Mouse (Mus musculus): ENCODE measurements around the gene Npas3. TPM values are rescaled to one million over a fixed set of nuclear protein-coding genes. Genes with fewer than 3 reads are reported as not detected.

Gene Npas3
- polyA plus RNA-seq, 1 experiment from 2014 or later: 7.8 TPM

DNA sequence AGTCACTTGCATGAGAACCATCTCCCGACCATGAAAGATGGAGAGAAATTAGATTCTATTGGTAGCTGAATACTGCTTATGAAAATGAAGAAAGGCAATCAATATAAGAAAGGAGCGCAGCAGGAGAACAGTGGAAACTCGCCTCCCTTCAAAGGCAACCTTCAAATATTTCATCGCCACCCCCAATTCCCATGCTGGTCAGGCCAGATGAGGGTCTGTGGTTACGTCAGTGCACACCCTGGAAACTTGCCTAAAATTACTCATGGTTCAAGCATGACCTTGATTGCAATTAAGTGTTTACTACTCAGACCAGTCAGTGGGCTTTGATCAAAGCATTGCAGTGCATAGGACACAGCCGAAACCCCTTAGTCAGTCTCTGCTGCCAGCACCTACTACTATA is 613.8 kb downstream of the Npas3 start:
- WGBS: 37% methylated on average over 6 of the region's 6 CpGs
- Histone ChIP-seq H3K27me3 (peaks cover 3% of the 10 kb centered on the region; the same call in 1 of the 2 replicates), H3K27ac (no peak overlapping the region), H3K4me2 (replicated peaks) (no peak overlapping the region), H3K9me3 (no peaks in the 10 kb centered on the region), H3K4me3 (no peak overlapping the region), H3K4me1 (peaks cover 19% of the 10 kb centered on the region), H3K36me3 (no peaks in the 10 kb centered on the region), H3K9ac (no peak overlapping the region)
- ATAC-seq (ENCODE audit: low FRiP score, low read depth): no peak

DNA sequence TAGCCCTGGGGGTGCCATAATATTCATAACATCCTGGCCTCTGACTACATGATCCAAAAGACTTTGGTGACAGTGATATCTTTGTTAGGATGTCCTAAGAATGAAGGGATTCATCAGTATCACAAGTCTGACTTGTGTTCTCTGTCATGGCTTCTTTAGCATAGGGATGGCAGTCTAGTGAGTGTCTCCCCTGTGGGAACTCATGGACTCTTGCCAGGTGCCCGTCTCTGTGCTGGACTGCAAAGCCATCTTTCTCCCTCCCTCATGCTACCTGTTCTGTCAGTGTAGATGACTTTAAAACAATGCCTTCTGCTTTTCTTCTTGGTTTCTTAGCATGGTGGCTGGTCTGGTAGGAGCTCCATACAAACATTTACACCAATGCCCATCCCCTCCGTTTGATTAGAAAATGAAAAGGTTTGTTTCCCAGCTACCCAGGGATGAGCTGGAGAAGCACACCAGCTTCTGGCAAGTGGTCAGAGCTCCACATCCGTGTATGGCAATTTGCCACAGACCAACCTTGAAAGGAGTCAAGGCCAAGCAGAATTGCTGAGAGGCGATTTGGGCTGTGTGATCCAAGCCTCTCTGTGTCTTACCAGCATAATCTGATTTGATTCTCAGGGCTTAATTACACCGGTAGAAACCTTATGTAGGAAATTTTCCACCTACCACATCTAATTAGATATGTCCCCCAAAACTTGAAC is 616.1 kb downstream of the Npas3 start:
- Histone ChIP-seq H3K4me2 (replicated peaks) (no peak overlapping the region), H3K36me3 (no peaks in the 10 kb centered on the region), H3K27ac (no peak overlapping the region), H3K4me3 (no peak overlapping the region), H3K9me3 (no peaks in the 10 kb centered on the region), H3K27me3 (peaks cover 3% of the 10 kb centered on the region; the same call in 1 of the 2 replicates), H3K9ac (no peak overlapping the region), H3K4me1 (peaks cover 19% of the 10 kb centered on the region)
- ATAC-seq (ENCODE audit: low FRiP score, low read depth): no peak
- WGBS: 77% methylated on average over 5 of the region's 5 CpGs

DNA sequence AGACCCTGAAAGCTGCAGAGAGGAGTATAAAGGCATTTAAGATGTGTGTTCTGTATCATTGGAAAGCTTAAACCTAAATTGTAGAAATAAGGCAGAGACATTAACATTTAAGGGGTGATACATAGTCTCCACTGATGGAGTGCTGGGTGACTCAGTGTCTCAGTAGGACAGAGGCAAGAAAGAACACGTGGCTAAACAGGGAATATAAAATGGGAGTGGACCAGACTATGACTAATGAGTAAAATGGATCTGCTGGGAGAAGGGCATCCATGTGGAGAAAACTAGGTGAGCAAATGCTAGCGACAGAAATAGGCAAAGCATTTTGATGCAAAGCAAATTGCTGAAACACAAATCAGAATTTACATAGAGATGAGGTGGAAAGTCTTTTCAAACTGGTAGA is 617.2 kb downstream of the Npas3 start:
- Histone ChIP-seq H3K9ac (no peak overlapping the region), H3K4me1 (peaks cover 19% of the 10 kb centered on the region)
- 63% methylated on average over 2 of the region's 2 CpGs for WGBS

DNA sequence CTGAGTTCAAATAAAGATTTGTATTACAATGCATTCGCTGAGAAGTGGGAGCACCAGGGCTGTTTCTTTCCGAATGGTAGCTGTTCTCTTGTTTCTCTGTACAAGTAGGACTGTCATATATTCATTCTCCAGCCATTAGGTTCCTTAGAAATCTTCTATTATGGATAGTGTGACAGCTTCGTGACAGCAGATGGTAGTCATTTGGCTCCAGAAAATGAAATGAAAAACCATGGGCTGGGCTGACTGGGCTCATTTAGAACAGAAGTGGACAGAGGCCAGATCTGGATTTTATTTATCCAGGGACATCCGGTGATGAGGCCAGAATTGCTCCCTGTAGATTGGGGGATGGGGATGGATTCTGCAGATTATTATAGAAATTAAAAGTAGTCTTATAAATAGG is 621.5 kb downstream of the Npas3 start:
- no peak overlapping the region for H3K4me3 ChIP-seq
- H3K27ac ChIP-seq: no peak overlapping the region
- no peaks in the 10 kb centered on the region; the same call in 1 of the 2 replicates for H3K27me3 ChIP-seq
- no peak overlapping the region for H3K4me2 ChIP-seq (replicated peaks)
- no peak overlapping the region for H3K9ac ChIP-seq
- no peaks in the 10 kb centered on the region for H3K36me3 ChIP-seq
- no peak for ATAC-seq (ENCODE audit: low FRiP score, low read depth)
- no peaks in the 10 kb centered on the region for H3K9me3 ChIP-seq
- WGBS: 46% methylated on average over 4 of the region's 4 CpGs
- no peaks in the 10 kb centered on the region; the same call in 1 of the 2 replicates for H3K4me1 ChIP-seq

More for the DNA sequence above, 617.2 kb downstream of the Npas3 start:
- no peak overlapping the region for H3K4me3 ChIP-seq
- H3K36me3 ChIP-seq: no peaks in the 10 kb centered on the region
- no peaks in the 10 kb centered on the region for H3K9me3 ChIP-seq
- no peak overlapping the region for H3K27ac ChIP-seq
- no peak for ATAC-seq (ENCODE audit: low FRiP score, low read depth)
- no peak overlapping the region for H3K4me2 ChIP-seq (replicated peaks)
- H3K27me3 ChIP-seq: peaks cover 3% of the 10 kb centered on the region; the same call in 1 of the 2 replicates

DNA sequence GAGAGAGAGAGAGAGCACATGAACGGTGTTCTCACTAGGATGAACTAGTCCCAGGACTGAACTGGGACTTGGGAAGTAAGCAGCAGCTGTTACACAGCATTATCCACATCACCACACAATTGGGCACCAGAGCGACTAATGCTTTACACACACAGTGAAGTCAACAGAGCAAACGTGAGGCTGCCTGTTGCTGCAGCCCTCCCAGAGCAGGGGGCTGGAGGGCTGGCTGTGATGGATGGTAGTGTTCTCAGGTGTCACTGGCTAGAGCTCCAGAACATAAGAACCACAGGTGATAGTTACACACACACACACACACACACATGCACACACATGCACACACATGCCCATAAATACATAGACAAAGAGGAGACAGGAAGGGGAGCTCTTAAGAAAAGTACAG is 626.7 kb downstream of the Npas3 start:
- Histone ChIP-seq H3K9ac (no peak overlapping the region), H3K4me3 (no peak overlapping the region), H3K36me3 (no peaks in the 10 kb centered on the region), H3K27me3 (no peaks in the 10 kb centered on the region), H3K9me3 (no peaks in the 10 kb centered on the region), H3K4me2 (replicated peaks) (no peak overlapping the region), H3K4me1 (no peaks in the 10 kb centered on the region; the same call in 1 of the 2 replicates), H3K27ac (no peak overlapping the region)
- WGBS: 42% methylated on average over 3 of the region's 3 CpGs
- ATAC-seq (ENCODE audit: low FRiP score, low read depth): no peak

DNA sequence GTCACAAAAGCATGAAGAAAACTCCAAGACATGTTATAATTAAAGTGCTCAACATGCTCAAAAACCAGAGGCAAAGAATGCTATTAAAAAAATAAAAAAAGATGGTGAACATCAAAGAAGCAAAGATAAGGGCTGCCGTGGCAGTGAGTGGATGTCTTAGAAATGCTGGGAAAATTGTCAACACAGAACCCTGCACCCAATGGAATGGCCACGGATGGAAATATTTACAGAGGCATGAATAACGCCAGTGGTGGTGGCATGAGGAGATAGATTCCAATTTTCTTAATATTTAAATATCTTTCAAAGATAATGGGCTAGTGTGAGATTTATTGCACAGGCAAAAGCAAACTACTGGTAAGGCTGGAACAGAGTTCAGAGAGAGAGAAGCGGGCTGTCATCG is 628.2 kb downstream of the Npas3 start:
- Histone ChIP-seq H3K36me3 (no peaks in the 10 kb centered on the region), H3K4me1 (no peaks in the 10 kb centered on the region; the same call in 1 of the 2 replicates), H3K4me2 (replicated peaks) (no peak overlapping the region), H3K27me3 (no peaks in the 10 kb centered on the region), H3K4me3 (no peak overlapping the region), H3K9me3 (no peaks in the 10 kb centered on the region), H3K27ac (no peak overlapping the region), H3K9ac (no peak overlapping the region)
- 80% methylated on average over 5 of the region's 5 CpGs for WGBS
- no peak for ATAC-seq (ENCODE audit: low FRiP score, low read depth)

DNA sequence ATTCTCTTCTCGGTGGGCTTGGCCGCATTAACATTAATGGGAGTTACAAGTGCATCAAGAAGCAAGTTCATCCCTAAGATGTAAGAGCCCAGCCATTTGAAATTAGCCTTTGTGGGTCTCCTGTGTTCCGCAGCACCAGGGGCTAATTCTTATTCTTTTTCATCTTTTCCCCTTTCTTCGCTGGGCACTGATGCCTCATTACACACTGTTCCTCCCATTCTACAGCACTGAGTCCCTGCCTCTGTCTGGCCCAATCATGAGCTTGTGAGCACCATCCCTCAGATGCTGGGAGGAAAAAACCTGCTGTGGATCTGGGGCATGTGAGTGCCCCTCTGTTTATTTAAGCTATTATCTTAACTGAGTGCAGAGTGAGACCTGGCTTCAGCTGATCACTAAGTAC is 633.2 kb downstream of the Npas3 start:
- no peak for ATAC-seq (ENCODE audit: low FRiP score, low read depth)
- Histone ChIP-seq H3K4me1 (peaks cover 4% of the 10 kb centered on the region; the same call in 1 of the 2 replicates), H3K36me3 (no peaks in the 10 kb centered on the region), H3K4me3 (no peak overlapping the region), H3K4me2 (replicated peaks) (no peak overlapping the region), H3K9me3 (no peaks in the 10 kb centered on the region), H3K27me3 (no peaks in the 10 kb centered on the region), H3K9ac (no peak overlapping the region), H3K27ac (no peak overlapping the region)
- WGBS: 84% methylated on average over 4 of the region's 4 CpGs

DNA sequence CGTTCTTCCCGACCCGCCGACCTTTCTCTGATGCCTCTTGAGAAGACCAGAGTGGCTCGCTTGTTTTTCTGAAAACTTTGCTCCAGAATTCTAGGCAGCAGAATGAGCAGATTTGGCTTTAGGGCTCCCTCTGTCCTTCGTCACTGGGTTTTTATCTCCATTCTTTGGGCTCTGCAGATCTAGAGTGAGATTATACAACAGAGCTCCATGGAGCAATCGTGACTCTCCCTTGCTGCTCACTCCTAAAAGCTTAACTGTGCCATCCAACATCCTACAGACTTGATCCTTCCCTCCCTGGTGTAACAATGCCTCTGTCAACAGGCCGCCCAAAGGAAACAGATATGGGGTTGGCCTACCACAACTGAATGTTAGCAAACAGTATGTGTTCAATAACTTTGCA is 634.4 kb downstream of the Npas3 start:
- no peak overlapping the region for H3K4me3 ChIP-seq
- no peak overlapping the region for H3K9ac ChIP-seq
- no peak overlapping the region for H3K27ac ChIP-seq
- WGBS: 83% methylated on average over 8 of the region's 8 CpGs
- ATAC-seq (ENCODE audit: low FRiP score, low read depth): no peak
- no peaks in the 10 kb centered on the region for H3K9me3 ChIP-seq
- no peak overlapping the region for H3K4me2 ChIP-seq (replicated peaks)
- no peaks in the 10 kb centered on the region for H3K27me3 ChIP-seq
- no peaks in the 10 kb centered on the region for H3K36me3 ChIP-seq
- peaks cover 4% of the 10 kb centered on the region; the same call in 1 of the 2 replicates for H3K4me1 ChIP-seq

DNA sequence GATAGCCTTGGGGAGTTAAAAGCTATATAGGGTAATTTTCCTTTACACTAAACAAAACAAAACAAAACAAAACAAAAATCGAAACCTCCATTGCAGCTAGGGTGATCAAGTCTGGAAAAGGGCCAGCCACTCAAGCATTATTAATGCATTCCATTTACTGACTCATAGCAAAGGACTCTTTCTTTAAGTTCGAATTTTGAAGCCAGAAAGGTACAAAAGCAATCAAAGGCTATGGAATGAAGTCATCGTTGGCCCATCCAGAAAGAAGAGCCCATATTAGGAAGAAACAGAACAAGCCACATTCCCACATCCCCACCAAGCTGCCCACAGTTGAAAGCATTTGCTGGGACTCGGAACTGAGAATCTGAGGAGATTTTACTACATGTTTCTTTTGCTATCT is 640.1 kb downstream of the Npas3 start:
- Histone ChIP-seq H3K4me2 (replicated peaks) (no peak overlapping the region), H3K4me1 (peaks cover 4% of the 10 kb centered on the region), H3K27ac (no peak overlapping the region), H3K9me3 (no peaks in the 10 kb centered on the region), H3K4me3 (no peak overlapping the region), H3K27me3 (no peaks in the 10 kb centered on the region), H3K9ac (no peak overlapping the region), H3K36me3 (no peaks in the 10 kb centered on the region)
- WGBS: 65% methylated on average over 4 of the region's 4 CpGs
- no peak; the same call in 1 of the 2 replicates for ATAC-seq (ENCODE audit: low FRiP score, low read depth)

DNA sequence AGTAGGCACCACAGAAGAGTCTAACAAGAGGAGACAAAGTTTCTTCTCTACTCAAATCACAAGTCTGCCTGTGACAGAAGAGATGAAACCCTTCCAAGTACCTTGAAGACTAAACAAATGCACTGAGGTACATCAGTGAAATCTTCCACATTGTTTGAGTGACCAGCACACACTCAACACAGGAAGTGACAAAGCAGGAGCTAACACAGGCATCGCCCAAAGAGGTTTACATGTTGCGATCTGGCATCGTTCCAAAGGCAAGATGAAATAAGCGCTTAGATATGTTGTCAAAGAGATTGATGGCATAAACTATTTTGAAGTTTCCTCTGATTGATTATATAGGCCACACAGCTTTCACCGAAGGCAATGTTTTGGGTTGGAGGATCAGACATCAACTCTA is 647.4 kb downstream of the Npas3 start:
- Histone ChIP-seq H3K9ac (no peak overlapping the region), H3K36me3 (no peaks in the 10 kb centered on the region), H3K9me3 (no peaks in the 10 kb centered on the region), H3K27me3 (no peaks in the 10 kb centered on the region), H3K4me3 (no peak overlapping the region), H3K27ac (no peak overlapping the region), H3K4me2 (replicated peaks) (no peak overlapping the region), H3K4me1 (no peaks in the 10 kb centered on the region)
- ATAC-seq (ENCODE audit: low FRiP score, low read depth): no peak
- WGBS: 85% methylated on average over 5 of the region's 5 CpGs

DNA sequence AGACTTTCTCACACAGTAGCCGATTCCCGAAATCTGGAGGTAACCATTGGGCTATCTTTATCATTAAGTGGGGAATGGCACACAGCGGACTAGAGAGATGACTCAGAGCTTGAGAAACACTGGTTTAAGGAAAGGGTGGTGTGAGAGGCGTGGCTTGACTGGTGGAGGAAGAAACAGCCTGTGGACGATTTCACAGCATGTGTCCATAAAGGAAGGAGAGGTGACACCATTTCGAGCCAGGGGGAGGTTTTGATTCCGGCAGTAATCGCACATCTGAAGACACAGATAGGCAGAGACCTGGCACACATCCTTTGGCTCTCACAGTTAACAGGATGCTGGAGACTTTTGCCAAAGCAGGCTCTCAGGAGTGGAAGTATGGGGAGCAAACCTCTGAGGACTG is 660.3 kb downstream of the Npas3 start:
- no peak overlapping the region for H3K4me3 ChIP-seq
- H3K27me3 ChIP-seq: no peaks in the 10 kb centered on the region
- H3K4me1 ChIP-seq: no peaks in the 10 kb centered on the region
- ATAC-seq (ENCODE audit: low FRiP score, low read depth): no peak
- no peak overlapping the region for H3K4me2 ChIP-seq (replicated peaks)
- H3K36me3 ChIP-seq: no peaks in the 10 kb centered on the region
- WGBS: 76% methylated on average over 8 of the region's 8 CpGs
- no peak overlapping the region for H3K27ac ChIP-seq
- no peak overlapping the region for H3K9ac ChIP-seq
- no peaks in the 10 kb centered on the region for H3K9me3 ChIP-seq

DNA sequence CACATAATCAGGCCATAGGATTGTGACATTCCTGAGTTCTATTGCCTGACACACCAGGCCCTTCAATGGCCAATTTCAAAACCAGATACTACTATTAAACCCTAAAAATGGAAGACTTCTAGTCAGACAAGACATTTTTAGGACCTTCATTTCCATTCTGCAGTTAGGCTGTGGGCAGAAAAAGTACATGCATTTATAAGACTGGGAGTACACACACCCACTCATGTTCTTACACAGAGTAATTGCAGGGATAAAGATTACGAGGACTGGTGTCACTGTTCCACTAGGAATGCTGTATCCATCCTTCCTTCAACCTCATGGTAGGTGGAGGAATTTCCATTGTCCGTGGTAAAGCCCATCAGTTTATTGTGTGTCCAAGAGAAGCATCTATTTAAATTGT is 661.7 kb downstream of the Npas3 start:
- ATAC-seq (ENCODE audit: low FRiP score, low read depth): no peak
- no peak overlapping the region for H3K9ac ChIP-seq
- H3K27ac ChIP-seq: no peak overlapping the region
- H3K36me3 ChIP-seq: no peaks in the 10 kb centered on the region
- no peak overlapping the region for H3K4me3 ChIP-seq
- no peaks in the 10 kb centered on the region for H3K4me1 ChIP-seq
- no peaks in the 10 kb centered on the region for H3K9me3 ChIP-seq
- no peaks in the 10 kb centered on the region for H3K27me3 ChIP-seq
- no peak overlapping the region for H3K4me2 ChIP-seq (replicated peaks)
- 83% methylated on average over 2 of the region's 2 CpGs for WGBS

DNA sequence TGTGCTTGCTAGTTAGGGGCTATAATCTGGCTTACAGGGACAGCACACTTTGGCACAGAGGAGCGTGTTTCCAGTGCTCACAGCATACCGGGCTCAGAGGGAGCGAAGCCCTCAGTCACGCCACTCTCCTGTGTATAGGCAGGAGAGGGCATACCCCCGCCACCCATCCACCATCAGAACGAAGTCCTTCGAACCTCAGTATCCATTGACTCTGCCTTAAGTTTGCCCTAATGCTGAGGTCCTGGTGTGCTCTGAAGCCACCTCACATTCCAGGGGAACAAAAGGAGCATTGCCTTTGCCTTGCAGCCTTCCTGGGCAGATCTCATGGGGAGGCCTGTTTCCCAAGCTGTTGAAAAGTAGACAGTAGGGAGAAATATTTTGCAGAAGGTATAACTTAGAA is 673.7 kb downstream of the Npas3 start:
- H3K9ac ChIP-seq: no peak overlapping the region
- H3K4me2 ChIP-seq (replicated peaks): no peak overlapping the region
- H3K4me3 ChIP-seq: no peak overlapping the region
- H3K27me3 ChIP-seq: no peaks in the 10 kb centered on the region
- no peak for ATAC-seq (ENCODE audit: low FRiP score, low read depth)
- WGBS: 90% methylated on average over 7 of the region's 7 CpGs
- no peaks in the 10 kb centered on the region for H3K36me3 ChIP-seq
- H3K4me1 ChIP-seq: peaks cover 3% of the 10 kb centered on the region; the same call in 1 of the 2 replicates
- H3K9me3 ChIP-seq: no peaks in the 10 kb centered on the region
- H3K27ac ChIP-seq: no peak overlapping the region

Data from limb, embryonic 13.5 days (tissue).